In genomic region chr2:158258781-158259180, GRCm38 (mm10) we compare ENCODE assay signal across 9 mouse cellular contexts. TPM values are rescaled to one million over a fixed set of nuclear protein-coding genes. Genes with fewer than 3 reads are reported as not detected.
DNase-seq lines count a peak whose midpoint lies in the region; ATAC-seq and TF ChIP-seq lines count a peak whose summit lies in the region.
"Had no signal": no experiment of that assay in that cellular context is flagged by ENCODE, and none has a peak within 500 bp of the region (broad histone marks: within the 10 kb centered on the region; RNA-seq: fewer than 3 reads in every experiment).

No protein-coding gene starts in this region.

- H3K9me3 ChIP-seq in liver, postnatal 0 days (ENCODE audit: low read length), result no peaks in the 10 kb centered on the region

- H3K4me3 ChIP-seq in liver, postnatal 0 days (ENCODE audit: low read depth, low read length), result no peak overlapping the region

- no peaks in the 10 kb centered on the region for H3K36me3 ChIP-seq in liver, postnatal 0 days (replicated peaks; ENCODE audit: insufficient read depth, low read length)

- WGBS in liver, postnatal 0 days (ENCODE audit: insufficient replicate concordance), result 13% methylated on average over 12 of the region's 12 CpGs

- no peak for TF ChIP-seq EP300 in liver, postnatal 0 days (IDR thresholded peaks at IDR 0.05; ENCODE audit: low read depth)

- H3K9ac ChIP-seq in liver, postnatal 0 days (replicated peaks), result no peak overlapping the region

- TF ChIP-seq CTCF in liver, postnatal 0 days (IDR thresholded peaks at IDR 0.05; ENCODE audit: low read depth), result peak; percentile 86

- peaks cover 4% of the 10 kb centered on the region; the same call in 1 of the 2 replicates for H3K4me1 ChIP-seq in liver, postnatal 0 days (ENCODE audit: insufficient read depth)

- H3K27me3 ChIP-seq in liver, postnatal 0 days (ENCODE audit: insufficient read depth, low read length), result no peaks in the 10 kb centered on the region

- no peak overlapping the region for H3K27ac ChIP-seq in liver, postnatal 0 days (ENCODE audit: low read depth)

- DNase-seq in B cell, adult 2 months, result peak; percentile 73 to 74
- peak; percentile 70 for DNase-seq in NIH3T3 (ENCODE audit: low read depth)
- DNase-seq in cerebellum, postnatal 10 days, result peak; percentile 86 to 90
- peak; percentile 52 for DNase-seq in gastrocnemius, postnatal 25 days
- DNase-seq in kidney, adult 9 months, result peak; percentile 75
- DNase-seq in liver, postnatal 0 days, result peak; percentile 85
- DNase-seq in retina, embryonic 14.5 days (ENCODE audit: low spot score), result peak; percentile 85
- peak; percentile 83 for DNase-seq in thymus, postnatal 4 days

- peak; percentile 77 for ATAC-seq in liver, postnatal 0 days

- peak overlapping the region; percentile 32; the same call in 1 of the 2 replicates for H3K4me2 ChIP-seq in liver, postnatal 0 days (ENCODE audit: low read depth, low read length)

RNA-seq across cellular contexts. Expression of gene Bpi, which starts 0.9 kb away (rescaled TPM):
- total RNA-seq in gastrocnemius, postnatal 25 days (2021), result not detected
- polyA plus RNA-seq in liver, postnatal 0 days (2015; fragmentation: Nextera tagmentation; extraction: Ambion mirVana), result not detected in 2 replicates
- total RNA-seq: layer of hippocampus, adult 18-20 months had no signal

RNA-seq across cellular contexts. Expression of gene D630003M21Rik, which starts 29.8 kb away (rescaled TPM):
- 1 to 10 TPM; 1.8 to 2.0 TPM for total RNA-seq in gastrocnemius, postnatal 25 days (2021)
- polyA plus RNA-seq in liver, postnatal 0 days (2015; fragmentation: Nextera tagmentation; extraction: Ambion mirVana), result 0.64 and 0.67 TPM in 2 replicates

RNA-seq across cellular contexts. Expression of gene Lbp, which starts 47.5 kb away (rescaled TPM):
- total RNA-seq in gastrocnemius, postnatal 25 days (2021), result 10 to 100 TPM in 1 of 2 experiments, 1 to 10 TPM in 1; 4.7 to 11.1 TPM
- polyA plus RNA-seq in liver, postnatal 0 days (2015; fragmentation: Nextera tagmentation; extraction: Ambion mirVana), result 167 and 193 TPM in 2 replicates
